Mouse (Mus musculus) T-helper 1 cell (primary cell): Measurements from ENCODE around the gene Phkb.

Experiments
- in situ Hi-C: fragments of 300-600 bp; cut with MboI, MseI; formaldehyde crosslinking; loops from one replicate; pipeline ENCODE4 v1.15.1; 2025; ENCODE audit warnings: high pct_unique_total_duplicates

Gene Phkb

DNA sequence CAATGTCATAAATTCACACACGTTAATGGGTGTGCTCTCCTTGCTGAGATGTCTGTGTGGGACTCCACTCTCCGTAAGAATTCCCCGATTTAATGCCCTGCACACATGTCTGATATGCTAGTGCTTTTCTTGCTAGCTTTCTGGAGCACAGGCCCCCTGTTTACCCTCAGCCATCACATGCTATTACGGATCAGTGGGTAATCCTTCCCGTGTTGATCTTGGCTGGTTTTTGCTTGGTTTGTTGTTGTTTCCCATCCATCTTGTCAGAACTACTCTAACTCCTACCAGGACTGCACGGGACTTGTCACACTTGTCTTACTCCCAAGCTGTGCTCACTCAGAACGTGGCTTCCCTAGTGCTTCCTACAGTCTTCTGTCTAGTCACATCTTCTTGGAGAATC lies 96.6 kb downstream of the Phkb start:
- in situ Hi-C loops = no loop called here

DNA sequence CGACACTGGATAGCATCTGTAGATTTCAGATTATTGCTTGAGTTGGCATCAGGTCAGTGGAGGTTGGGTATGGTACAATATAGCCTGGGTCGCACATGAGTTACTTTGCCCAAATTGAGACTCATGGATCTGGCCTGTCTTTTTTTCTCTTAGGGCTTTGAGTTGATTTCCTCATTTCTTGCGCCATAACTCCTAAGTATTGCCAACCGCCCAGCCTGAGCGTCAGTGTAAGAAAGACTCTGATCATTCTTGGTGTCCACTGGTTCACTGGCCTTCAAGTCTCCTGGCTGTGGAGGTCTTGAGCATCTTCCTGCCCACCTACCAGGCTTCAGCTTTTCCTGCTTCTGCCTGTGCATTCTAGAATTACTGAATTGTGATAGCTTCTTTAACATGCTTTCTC lies 104.1 kb downstream of the Phkb start:
- in situ Hi-C loops = no loop called here

DNA sequence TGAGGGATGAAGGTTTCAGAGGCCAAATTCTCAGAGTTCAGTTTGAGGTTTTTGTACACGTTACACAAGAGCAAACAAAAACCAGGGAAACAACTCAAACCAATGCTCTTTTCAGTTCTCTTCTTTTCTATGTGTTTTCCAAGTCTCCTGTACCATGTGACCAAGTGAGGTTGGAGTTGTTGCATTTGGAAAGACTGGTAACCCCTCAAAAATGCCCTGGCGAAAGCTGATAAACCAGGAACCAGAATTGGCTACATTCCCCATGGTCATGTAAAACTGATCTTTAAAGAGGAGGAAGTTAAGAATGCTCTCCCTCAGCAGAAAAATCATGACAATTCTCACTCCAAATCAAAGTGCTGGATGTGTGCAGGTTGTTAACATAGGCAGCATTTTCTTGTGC lies 117.6 kb downstream of the Phkb start:
- in situ Hi-C loops = loop anchor here (5.0 kb wide), 1 partner anchor 49 kb away; no protein-coding TSS in a partner anchor

DNA sequence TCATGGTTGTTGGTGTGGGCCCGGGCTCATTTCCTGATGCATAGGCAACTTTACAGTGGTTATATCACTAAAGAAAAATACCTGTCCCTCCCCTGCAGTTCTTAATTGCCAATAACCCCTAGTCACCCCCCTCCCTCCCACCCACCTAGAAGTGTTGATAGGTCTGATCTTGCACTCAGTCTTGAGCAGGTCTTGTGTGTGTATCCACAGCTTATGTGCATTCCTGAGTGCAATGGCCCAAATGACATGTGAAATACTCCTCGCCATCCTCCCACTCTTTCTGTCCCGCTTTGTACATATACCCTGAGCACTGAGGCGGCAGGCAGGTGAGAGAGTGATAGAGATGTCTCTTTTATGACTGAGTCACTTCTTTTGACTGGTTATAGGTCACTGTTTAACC lies 119.1 kb downstream of the Phkb start:
- in situ Hi-C loops = loop anchor here (5.0 kb wide), 1 partner anchor 47 kb away; no protein-coding TSS in a partner anchor

DNA sequence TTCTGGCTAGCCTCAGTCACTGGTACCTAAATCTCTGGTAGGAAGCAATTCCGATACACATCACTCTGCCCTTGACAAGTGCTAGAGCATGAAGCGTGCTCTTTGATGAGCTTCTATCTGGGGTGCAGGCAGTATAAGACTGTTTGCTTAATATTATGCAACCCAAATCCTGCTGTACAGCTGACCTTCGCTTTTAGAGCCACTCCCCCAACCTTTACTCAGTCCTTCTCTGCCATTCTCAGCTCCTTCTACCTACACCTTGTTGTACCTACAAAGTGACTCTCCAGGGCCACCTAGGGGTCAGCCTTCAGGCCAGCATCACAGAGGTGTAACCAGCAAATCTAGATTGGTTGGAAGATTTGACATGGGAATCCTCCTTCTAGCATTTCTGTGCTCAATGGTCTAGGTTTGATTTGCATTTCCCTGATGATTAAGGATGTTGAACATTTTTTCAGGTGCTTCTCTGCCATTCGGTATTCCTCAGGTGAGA lies 136.9 kb downstream of the Phkb start:
- in situ Hi-C loops = no loop called here

DNA sequence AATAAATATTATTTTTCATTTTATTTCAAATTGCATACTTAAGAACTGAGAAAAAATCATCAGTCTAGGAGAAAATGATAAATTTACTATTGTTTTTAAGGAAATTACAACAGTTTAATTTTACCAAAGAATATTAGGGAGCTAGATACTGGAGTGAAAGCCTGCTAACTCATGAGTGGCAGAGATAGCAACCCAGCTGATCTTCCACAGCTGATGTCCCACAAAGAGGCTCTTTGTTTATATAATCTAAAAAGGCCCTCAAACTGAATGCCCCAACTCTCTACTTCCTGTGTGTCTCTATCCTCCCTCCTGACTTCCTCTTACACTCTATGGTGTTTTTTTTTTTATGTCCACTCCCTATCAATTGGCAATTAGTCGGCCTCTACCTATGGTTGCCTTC lies 152.2 kb downstream of the Phkb start:
- in situ Hi-C loops = no loop called here

DNA sequence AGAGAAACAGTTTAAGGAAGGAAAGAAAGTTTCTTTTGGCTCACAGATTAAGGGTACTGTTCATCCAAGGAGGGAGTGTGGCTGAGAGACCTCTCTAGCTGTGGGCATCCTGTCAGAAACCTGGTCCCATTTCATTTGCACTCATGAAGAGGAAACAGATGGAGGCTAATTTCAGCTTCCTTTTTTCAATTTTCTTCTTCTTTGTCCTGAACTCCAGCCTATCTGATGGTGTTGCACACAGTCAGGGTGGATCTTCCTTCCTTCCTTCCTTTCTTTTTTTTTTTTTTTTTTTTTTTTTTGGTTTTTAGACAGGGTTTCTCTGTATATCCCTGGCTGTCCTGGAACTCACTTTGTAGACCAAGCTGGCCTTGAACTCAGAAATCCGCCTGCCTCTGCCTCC lies 152.9 kb downstream of the Phkb start:
- in situ Hi-C loops = no loop called here

DNA sequence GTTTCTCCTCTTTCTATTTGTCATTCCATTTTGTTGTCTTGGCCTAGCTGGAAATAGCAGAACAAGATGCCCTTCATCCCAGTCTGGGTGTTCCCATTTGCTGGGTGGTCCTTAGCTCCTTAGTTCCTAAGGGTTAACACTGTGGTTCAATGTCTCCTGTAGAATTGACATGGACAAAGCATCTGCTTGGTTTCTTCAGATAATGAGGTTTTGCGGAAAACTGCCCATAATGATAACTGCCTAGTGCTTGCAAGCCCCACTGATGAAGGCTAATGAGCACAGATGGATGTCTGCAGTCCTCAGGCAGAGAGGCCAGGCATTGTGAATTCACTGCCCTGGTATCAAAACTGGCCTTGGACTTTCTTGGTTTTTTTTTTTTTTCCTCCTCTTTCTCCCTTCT lies 155.2 kb downstream of the Phkb start:
- in situ Hi-C loops = no loop called here

DNA sequence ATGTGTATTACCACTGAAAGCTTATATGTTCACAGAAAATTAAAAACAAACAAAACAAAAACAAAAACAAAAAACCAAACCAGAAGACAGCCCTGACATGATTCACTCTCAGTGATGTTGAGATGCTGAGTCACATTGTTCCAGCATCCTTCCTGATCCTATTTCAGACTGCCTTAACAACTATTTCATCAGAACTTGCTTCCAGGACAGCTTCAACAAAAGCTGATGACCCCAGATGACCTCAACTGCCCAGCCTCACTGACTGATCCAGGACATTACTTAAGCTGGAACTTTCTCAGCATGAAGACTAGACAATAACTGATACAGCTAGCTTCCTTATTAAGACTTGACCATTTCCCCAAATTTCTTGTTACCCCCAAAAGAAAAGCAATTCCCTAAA lies 165.7 kb downstream of the Phkb start:
- in situ Hi-C loops = loop anchor here (5.0 kb wide), 1 partner anchor 49 kb away; no protein-coding TSS in a partner anchor

DNA sequence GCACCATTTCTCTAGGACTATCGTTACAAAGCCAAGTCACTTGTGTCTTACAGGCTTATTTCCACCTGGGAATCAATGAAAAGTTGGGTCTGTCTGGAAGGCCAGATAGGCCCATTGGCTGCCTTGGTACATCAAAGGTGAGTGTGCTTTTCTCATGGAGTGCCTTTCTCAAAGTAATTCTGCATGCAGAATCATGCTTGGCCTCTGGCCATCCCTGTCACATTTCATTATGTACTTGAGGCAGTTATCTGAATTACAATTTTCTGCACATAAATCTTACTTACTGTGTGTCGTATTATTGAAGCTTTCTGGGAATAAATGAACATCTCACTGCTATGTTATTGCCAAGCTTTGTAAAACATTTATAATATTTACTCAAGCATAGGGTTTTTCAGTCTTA lies 176.0 kb downstream of the Phkb start:
- in situ Hi-C loops = no loop called here

DNA sequence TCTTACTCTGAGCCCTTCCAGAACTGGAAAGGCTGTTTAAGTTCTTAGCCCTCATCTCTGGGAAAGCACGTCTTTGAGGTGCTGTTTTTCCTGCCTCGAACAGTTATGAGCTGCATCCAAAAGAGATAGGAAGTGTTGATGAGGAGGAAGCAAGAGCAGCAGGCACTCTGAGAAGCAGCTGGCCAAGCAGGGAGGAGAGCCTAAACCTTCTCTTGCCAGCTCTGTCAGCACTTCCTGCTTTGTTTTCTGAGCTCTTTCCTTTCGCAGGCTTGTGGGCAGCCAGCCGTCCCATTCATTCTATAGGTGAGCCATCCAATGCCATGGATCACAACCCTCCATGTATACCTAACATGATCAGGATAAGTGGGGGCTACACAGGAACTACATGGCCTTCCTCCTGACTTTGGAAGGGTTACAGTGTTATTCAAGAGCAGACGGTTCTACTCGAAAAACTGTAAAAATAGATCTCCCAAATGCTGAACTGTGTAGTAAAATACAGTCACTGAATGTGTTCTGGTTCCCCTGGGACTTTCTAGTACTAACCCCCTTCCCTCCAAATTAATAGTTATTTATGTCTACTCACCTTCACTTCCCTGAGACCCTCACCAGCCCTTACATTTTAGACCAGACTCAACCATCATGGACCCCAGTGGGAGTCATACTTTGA lies 188.0 kb downstream of the Phkb start:
- in situ Hi-C loops = no loop called here

DNA sequence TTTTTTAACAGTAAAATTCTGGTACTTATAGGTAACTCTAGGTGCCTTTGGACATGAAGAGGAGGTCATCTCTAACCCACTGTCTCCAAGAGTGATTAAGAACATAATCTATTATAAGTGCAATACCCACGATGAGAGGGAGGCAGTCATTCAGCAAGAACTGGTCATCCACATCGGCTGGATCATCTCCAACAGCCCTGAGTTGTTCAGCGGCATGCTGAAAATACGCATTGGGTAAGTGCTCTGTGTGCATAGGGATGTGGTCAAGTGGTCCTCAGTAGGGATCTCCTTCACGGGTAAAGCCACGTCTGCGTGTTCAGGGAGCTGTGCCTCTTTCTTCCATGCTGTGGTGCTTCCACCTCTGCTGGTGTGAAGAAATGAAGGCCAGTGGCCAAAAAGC lies 188.7 kb downstream of the Phkb start:
- in situ Hi-C loops = no loop called here

DNA sequence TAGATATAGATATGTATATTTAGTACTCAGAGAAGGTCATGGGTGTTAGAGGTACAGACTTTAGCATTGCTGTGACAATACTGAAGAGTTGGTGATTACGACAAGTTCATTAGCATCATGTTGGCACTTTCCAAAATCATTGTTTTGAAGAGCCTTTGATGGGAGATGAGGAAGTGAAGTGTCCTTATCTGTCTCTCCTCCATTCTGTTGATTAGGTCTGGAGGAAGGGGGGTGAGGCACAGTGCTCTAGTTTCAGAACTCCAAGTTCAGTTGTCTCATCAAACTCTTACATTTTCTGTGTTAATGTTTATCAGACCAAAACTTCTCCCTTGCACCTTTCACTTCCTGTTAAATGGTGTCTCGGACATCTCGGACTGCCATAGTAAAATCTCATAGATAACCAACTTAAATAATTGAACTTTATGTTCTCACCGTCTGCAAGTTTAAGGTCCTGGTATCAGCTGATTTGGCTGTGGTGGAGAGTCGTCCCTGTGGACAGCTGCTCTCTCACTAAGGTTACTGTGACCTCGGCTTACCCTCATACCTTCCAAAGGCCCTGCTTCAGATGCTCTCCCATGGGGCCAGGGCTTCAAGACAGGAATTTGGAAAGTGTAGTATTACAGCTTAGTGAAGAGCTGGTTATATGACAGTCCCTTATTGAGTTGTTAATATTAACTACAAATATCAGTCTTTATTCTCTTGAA lies 194.1 kb downstream of the Phkb start:
- in situ Hi-C loops = no loop called here

DNA sequence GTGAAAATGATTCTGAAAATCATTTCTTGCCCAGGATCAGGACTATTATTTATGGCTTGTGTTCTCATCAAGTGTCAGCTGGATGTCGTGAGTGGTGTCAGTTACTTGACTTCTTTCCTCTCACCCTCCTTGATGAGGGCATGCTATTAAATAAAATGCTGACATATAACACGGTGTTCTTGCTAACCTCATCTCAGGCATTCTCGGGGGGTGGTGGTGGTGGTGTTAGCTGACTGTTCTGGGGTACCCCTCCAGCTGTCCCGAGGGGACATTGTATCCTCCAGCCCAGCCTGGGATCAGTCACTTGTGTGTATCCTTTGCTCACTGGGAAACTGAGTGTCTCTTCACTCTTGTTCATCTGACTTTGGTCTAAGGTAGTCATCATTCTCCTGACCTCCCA lies 194.6 kb downstream of the Phkb start:
- in situ Hi-C loops = no loop called here

DNA sequence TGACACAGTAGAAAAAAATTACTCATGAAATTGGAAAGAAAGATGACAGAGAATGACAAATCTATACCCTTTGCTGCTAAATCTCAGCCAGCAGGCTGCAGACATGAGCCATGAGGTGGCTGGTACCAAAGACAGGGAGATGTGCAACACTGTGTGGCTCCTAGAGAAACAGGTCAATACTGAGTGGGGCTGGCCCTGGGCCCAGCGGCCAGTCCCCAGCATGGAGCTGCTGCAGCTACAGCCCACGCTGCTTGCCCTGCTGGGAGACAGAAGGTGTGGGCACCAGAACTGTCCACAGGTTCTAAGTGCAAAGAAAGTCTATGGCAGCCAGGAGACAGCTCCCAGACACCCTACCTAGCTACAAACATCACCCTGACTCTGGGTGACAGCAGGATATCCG lies 197.7 kb downstream of the Phkb start:
- in situ Hi-C loops = no loop called here

DNA sequence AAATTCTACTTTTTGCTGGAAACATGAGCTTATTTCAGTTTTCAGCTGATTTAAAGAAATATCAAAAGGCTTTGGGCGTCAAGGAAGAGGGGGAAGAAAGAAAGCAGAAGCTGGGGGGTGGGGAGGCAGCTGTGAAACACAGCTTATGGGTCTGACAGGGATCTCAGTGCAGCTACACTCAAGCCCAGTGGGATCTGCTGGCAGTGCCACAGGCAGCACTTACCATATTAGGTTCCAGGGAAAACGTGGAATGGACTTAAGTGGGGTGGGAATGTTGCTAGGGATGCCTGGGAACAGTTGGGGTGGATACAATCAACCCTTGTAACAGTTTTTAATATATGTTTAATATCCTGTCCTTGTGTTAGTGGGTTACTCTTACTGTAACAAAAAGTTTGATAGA lies 201.3 kb downstream of the Phkb start:
- in situ Hi-C loops = no loop called here

DNA sequence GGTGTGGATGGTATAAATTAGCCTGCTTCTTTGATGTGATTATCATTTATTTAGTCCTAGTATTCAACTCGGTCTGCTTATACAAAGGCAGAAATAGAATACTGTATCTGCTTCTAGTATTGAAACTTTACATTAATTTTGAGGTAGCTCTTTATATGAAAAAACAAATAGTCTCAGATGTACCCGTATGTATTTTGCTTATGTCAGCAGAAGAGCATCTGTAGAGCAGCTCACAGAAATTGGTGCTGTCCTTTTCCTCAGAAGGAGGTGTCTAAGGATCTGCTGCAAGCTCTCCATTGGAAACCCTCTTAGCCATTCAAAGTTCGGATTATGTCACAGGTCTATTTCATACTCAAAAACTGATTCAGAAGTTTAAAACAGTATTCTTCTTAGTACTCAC lies 210.1 kb downstream of the Phkb start:
- in situ Hi-C loops = no loop called here

DNA sequence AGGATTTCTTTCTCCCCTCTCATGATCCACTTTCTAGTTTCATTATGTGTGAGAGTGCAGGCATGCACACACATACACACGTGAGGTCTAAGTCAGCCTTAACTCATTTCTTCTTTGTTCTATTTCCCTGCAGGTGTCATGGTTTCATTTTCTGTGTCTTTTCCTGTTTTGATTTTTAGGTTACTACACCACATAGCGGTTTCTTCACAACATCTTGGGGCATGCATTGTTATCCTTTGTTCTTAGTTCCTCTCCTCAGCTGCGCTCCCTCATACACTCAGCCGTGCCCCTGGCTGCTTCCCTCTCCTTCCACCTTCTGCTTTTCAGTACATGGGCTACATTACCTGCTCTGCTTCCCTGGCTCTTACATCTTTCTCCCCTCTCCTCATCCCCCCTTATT lies 211.2 kb downstream of the Phkb start:
- in situ Hi-C loops = no loop called here

DNA sequence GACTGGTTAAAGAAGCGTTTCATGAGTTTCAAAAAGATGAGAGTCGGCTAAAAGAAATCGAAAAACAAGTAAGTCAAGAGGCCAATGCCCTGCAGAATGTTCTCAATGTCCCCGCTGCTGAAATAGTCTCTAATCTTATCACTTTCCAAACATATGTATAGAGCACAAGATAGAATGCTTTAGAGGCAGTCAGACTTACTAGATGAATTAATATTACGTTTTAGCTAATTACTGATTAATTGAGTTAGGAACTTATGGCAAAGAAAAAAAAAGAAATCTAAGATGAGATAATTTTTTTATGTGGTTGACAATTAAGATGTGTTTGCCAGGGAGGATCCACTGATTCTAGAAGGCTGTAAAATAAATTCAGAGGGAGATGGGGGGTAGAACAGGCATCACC lies 217.9 kb downstream of the Phkb start:
- in situ Hi-C loops = no loop called here

DNA sequence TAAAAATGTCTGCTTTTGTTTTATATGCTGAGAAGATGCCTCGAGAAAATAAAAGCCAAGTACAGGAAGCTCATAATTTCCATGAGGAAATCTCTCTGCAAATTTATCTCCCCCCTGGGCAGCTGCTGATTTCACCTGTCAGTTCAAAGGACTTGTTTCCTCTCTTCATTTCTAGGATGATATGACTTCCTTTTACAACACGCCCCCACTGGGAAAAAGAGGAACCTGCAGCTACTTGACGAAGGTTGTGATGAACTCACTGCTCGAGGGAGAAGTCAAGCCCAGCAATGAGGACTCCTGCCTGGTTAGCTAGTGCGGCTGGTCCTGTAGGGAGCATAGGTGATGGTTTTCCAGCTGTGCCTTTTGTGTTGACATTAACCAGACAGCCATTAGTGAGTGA lies 218.4 kb downstream of the Phkb start:
- in situ Hi-C loops = no loop called here

DNA sequence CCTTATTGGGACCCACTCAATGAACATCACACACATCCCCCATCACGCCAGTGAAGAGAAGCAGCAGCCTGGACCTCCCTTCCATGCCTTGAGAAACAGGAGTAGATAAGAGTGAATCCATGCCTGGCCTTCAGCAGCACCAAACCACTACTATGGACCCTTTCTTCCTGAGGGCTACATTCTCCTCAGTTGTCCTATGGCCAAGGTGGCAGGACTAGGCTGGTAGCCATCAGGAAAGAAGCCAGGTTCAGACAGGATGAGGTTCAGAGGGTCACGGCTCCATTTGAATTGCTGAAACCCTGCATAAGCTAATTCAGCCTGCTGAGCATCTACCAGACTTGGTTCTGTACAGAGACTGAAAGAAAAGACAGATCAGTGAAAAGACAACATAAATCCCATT lies 222.7 kb downstream of the Phkb start:
- in situ Hi-C loops = no loop called here

DNA sequence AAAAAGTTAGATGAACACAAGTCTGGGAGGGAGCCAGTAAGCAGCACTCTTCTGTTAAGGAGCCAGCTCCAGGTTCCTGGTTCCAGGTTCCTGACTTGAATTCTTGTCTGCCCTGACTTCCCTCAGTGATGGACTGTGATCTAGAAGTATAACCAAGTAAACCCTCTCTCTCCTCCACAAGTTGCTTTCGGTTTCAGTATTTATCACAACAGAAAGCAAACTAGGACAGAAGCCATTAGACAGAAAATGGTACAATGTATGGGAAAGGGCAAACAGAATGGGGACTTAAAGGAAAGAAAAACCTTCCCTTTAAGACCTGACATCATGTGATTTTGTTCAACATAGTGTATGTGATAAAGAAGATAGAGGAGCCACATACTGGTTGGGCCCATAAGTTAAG lies 238.7 kb downstream of the Phkb start:
- in situ Hi-C loops = no loop called here

DNA sequence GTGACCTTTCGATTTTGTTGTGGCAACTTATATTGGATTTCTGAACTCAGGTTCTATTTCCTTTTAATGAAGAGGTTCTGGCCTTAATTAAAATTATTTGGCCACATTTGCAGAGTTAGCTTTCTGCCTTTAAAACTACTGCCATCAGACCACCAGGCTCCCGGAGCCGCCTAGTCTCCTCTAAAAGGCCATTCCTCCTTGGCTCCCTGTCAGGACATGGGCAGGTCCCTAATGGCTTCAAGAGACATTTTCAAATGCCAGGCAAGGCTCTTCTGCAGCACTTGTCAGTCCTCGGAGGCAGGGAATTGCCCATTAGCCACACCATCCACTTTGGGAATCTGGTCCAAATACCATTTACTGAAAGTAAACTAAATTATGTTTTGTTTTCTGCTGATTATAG lies 242.6 kb downstream of the Phkb start:
- in situ Hi-C loops = no loop called here
